Comparison of ENCODE assay signal across 8 mouse cellular contexts in genomic region chr15:85716045-85716444, GRCm38 (mm10). TPM values are rescaled to one million over a fixed set of nuclear protein-coding genes. Genes with fewer than 3 reads are reported as not detected.
DNase-seq lines count a peak whose midpoint lies in the region; ATAC-seq and TF ChIP-seq lines count a peak whose summit lies in the region.

No protein-coding gene starts in this region.

- peak; percentile 66 for ATAC-seq in granulocyte monocyte progenitor cell, adult 5-6 weeks (replicated peaks; ENCODE audit: poor library complexity, severe bottlenecking)
- ATAC-seq in lung, embryonic 14.5 days (ENCODE audit: insufficient read depth), result peak; percentile 68

- H3K4me2 ChIP-seq in lung, embryonic 14.5 days, result no peak overlapping the region

- peak; percentile 76 to 78 for DNase-seq in CD8-positive naive resting alpha-beta T cell, adult 2 months (ENCODE audit: low read depth in 2 of 2, low spot score in 2 of 2)
- DNase-seq in adrenal gland, adult 8-10 months, result peak; percentile 75
- peak; percentile 87 for DNase-seq in embryo, embryonic 10.5 days (ENCODE audit: low spot score)
- DNase-seq in kidney, postnatal 4 days, result peak; percentile 90
- peak; percentile 92 for DNase-seq in lung, embryonic 14.5 days
- peak; percentile 57 for DNase-seq in retina, adult 2 months (ENCODE audit: low read depth, low spot score)
- DNase-seq in thymus, postnatal 14 days, result peak; percentile 83

- no peak overlapping the region for H3K9ac ChIP-seq in lung, embryonic 14.5 days

- no peaks in the 10 kb centered on the region for H3K9me3 ChIP-seq in lung, embryonic 14.5 days (ENCODE audit: low read depth, low read length)

- H3K4me3 ChIP-seq in lung, embryonic 14.5 days (ENCODE audit: low read depth, low read length), result no peak overlapping the region

- 7% methylated on average over 7 of the region's 7 CpGs for WGBS in lung, embryonic 14.5 days

- no peak overlapping the region for H3K27ac ChIP-seq in lung, embryonic 14.5 days (ENCODE audit: low read depth)

- peak; percentile 97 for TF ChIP-seq CTCF in lung, embryonic 14.5 days (IDR thresholded peaks at IDR 0.05; ENCODE audit: low read depth)

- no peaks in the 10 kb centered on the region for H3K36me3 ChIP-seq in lung, embryonic 14.5 days (ENCODE audit: insufficient read depth)

- no peaks in the 10 kb centered on the region for H3K4me1 ChIP-seq in lung, embryonic 14.5 days (ENCODE audit: insufficient read depth)

- H3K27me3 ChIP-seq in lung, embryonic 14.5 days (ENCODE audit: insufficient read depth, low read length), result no peaks in the 10 kb centered on the region

RNA-seq across cellular contexts. Expression of gene Ppara, which starts 18.7 kb away (rescaled TPM):
- total RNA-seq in adrenal gland, adult 8-10 months (2022), result 10 to 100 TPM in 3 of 4 experiments, 1 to 10 TPM in 1; 6.9 to 25.9 (median 18.7) TPM
- not detected in 2 replicates for total RNA-seq in granulocyte monocyte progenitor cell, adult 5-6 weeks (2014; fragmentation: Nextera tagmentation)
- not detected in 2 replicates for total RNA-seq in granulocyte monocyte progenitor cell, adult 5-6 weeks (2017)
- polyA plus RNA-seq in lung, embryonic 14.5 days (2014; fragmentation: Nextera tagmentation; extraction: Ambion mirVana), result 2.7 and 3.3 TPM in 2 replicates

Comparison
In these comparisons a context has a peak if more than half of its experiments do, and no peak if none do; other contexts are left out.
1. RNA of gene Ppara, which starts 18.7 kb away (total RNA-seq): 6.9 to 25.9 TPM in adrenal gland, adult 8-10 months; not detected in granulocyte monocyte progenitor cell, adult 5-6 weeks; every median in the first group is over 4 times any median in the second.
2. Peak in every context shown above with its lines, with median percentiles within 50 percentile points of each other: DNase-seq.